Mouse (Mus musculus) kidney, adult 2 months (tissue): Measurements from ENCODE around the gene Gm9817. TPM values are rescaled to one million over a fixed set of nuclear protein-coding genes. Genes with fewer than 3 reads are reported as not detected.
"Not testable (repeated sequence)": the region's sequence is repeated elsewhere in the genome, so short reads cannot be mapped to it uniquely, and the experiment has no call there.

ENCODE experiments used
- DNase-seq: peaks from one replicate; pipeline ENCODE4 v3.0.0; 2021
- H3K27ac ChIP-seq: fragments of 200-500 bp; 2 replicates; pipeline ENCODE4 v1.5.1; 2012; ENCODE audit warnings: low read depth, low read length, control low read depth, inconsistent platforms; ENCODE audit not compliant: insufficient read depth
- H3K27me3 ChIP-seq: fragments of 200-500 bp; replicated peaks from 2 replicates; pipeline ENCODE4 v1.6.1; 2012; ENCODE audit warnings: mild to moderate bottlenecking, moderate library complexity, low read length, inconsistent platforms; ENCODE audit not compliant: control insufficient read depth, insufficient read depth
- H3K36me3 ChIP-seq: fragments of 200-500 bp; 2 replicates; pipeline ENCODE4 v1.6.1; 2012; ENCODE audit warnings: mild to moderate bottlenecking, moderate library complexity, low read length, inconsistent platforms; ENCODE audit not compliant: control insufficient read depth, insufficient read depth
- H3K4me1 ChIP-seq: fragments of 200-500 bp; 2 replicates; pipeline ENCODE4 v1.6.1; 2011; ENCODE audit warnings: low read length; ENCODE audit not compliant: control insufficient read depth, insufficient read depth
- H3K4me3 ChIP-seq: fragments of 200-500 bp; 2 replicates; pipeline ENCODE4 v1.5.1; 2011; ENCODE audit warnings: mild to moderate bottlenecking, low read depth, low read length, control low read depth; ENCODE audit not compliant: insufficient read depth
- CTCF ChIP-seq: fragments of 200-500 bp; conservative IDR thresholded peaks from 2 replicates; pipeline ENCODE4 v1.5.1; 2011; ENCODE audit warnings: low read depth, mild to moderate bottlenecking, control low read depth, low read length, moderate library complexity, mixed read lengths; ENCODE audit not compliant: insufficient read depth, insufficient read length
- POLR2A ChIP-seq: fragments of 200-500 bp; IDR thresholded peaks from one replicate; pipeline ENCODE4 v1.6.1; 2011; ENCODE audit warnings: low read depth, low read length, control low read depth
- WGBS: fragments of 180-500 bp; shearing (Covaris S2); methylation state at CpG from one replicate; pipeline ENCODE4 v1.1.7; 2018; 5-methylcytosine and 5-hydroxymethylcytosine counted together
- polyA plus RNA-seq: library from polyadenylated mRNA; depleted of rRNA; stranded (reverse); fragments of >200 nt; gene quantifications from 2 replicates; pipeline ENCODE4 v1.2.3, GENCODE M21; 2012; rRNA removed

Gene Gm9817
- polyA plus RNA-seq, result 0.04 TPM in 1 of 2 replicates, not detected in the other

DNA sequence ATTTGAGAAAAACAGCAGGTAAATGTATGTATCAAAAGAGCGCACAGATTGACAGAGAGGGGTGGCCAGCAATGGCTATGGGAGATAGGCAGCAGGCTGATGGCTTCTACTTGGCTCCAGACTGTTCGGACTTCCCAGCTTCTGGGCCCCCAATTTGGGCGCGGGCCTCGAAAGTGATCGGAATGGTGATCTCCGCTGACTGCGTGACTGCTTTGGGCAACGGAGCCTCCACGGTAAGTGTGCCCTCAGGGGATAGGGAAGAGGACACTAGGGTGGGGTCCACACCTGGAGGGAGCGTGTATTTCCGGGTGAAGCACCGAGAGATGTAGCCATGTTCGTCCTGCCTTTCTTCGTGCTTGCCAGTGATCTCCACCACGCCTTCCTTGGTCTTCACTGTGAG lies at the start of gene Gm9817:
TSS of gene Gm9817 (plus strand) at position 301 of the 400 bp plus-strand sequence.
- H3K4me3 ChIP-seq, H3K27ac ChIP-seq, H3K4me1 ChIP-seq, H3K27me3 ChIP-seq, H3K36me3 ChIP-seq, DNase-seq: not testable (repeated sequence)
- 59% methylated on average over 16 of the region's 16 CpGs for WGBS

DNA sequence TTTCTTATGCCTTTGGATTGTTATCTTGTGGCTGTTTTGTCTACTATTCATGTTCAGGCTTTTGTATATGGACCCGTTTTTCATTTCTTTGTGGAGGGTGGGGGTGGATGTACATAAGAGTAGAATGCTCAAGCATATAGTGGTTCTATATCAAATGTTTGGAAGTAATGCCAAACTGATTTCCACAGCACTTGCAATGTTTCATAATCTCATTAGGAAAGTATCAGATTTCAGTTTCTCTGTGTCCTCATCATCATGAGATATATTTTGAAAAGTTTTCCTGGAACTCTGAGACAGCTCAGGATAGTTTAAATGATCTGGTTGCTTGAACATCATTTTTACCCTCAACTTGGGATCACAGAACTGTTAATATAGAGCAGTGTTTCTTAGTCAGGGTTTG lies 48.7 kb upstream of the Gm9817 start:
- Histone ChIP-seq H3K4me3 (no peak overlapping the region), H3K27ac (no peak overlapping the region), H3K36me3 (no peaks in the 10 kb centered on the region), H3K4me1 (no peaks in the 10 kb centered on the region), H3K27me3 (no peaks in the 10 kb centered on the region)
- TF ChIP-seq POLR2A (no peak), CTCF (no peak)
- DNase-seq, result no peak
- 91% methylated on average over 1 of the region's 1 CpGs for WGBS

- TF ChIP-seq POLR2A, result no peak
- peak; percentile 100; the same call in 1 of the 2 replicates for TF ChIP-seq CTCF
- Histone ChIP-seq H3K27ac (no peak overlapping the region), H3K4me3 (no peak overlapping the region), H3K36me3 (no peaks in the 10 kb centered on the region), H3K27me3 (no peaks in the 10 kb centered on the region), H3K4me1 (no peaks in the 10 kb centered on the region)
- DNase-seq, result peak; percentile 91
- 5% methylated on average over 12 of the region's 12 CpGs for WGBS
Measured at GRCm38 (mm10) chr13:45030830-45031229, 47.7 kb upstream of the Gm9817 start.

DNA sequence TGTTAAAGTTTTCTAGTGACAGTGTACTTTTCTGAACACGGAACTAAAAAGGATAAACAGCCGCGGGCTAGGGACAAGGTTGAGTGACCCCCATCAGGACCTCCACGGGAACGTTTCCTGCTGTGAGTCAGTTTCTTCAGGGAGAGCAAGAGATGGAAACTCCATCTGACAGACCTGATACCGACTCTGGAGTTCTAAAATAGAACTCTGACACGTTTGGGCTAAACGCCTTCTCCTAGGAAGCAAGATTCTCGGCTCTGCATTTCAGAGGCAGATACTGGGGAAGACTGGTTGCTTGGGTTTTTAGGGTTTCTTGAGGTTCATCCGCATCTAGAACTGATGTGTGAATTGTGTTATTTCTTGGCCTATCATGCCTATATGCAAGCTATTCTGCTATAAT lies 47.2 kb upstream of the Gm9817 start:
- WGBS, result 23% methylated on average over 10 of the region's 10 CpGs
- Histone ChIP-seq H3K4me3 (no peak overlapping the region), H3K27ac (no peak overlapping the region), H3K36me3 (no peaks in the 10 kb centered on the region), H3K4me1 (no peaks in the 10 kb centered on the region), H3K27me3 (no peaks in the 10 kb centered on the region)
- TF ChIP-seq POLR2A (no peak), CTCF (no peak)
- DNase-seq, result no peak

DNA sequence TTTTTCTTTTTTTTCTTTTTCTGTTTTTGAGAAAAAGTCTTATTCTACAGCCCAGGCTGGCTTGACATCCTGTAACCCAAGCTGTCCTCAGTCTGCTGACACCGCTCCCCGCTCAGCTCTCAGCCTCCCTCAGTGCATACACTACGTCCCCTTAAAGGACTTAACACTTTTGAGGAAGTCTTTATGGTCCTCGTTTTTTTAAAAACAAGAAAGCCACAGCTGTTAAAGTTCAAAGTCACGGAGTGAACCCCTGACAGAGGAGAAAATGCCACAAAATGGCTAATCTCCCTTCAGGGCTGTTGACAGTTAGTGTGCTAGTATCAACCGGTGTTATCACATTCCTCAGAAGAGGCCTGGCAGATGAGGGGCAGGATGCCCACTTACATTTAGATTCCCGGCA lies 46.7 kb upstream of the Gm9817 start:
- TF ChIP-seq POLR2A (no peak), CTCF (no peak)
- no peaks in the 10 kb centered on the region for H3K27me3 ChIP-seq
- no peak overlapping the region for H3K27ac ChIP-seq
- no peak overlapping the region for H3K4me3 ChIP-seq
- no peaks in the 10 kb centered on the region for H3K4me1 ChIP-seq
- DNase-seq, result no peak
- H3K36me3 ChIP-seq, result no peaks in the 10 kb centered on the region
- whole genome bisulfite sequencing, result 73% methylated on average over 7 of the region's 7 CpGs

- WGBS, result 94% methylated on average over 4 of the region's 4 CpGs
- no peak for TF ChIP-seq CTCF
- no peak for TF ChIP-seq POLR2A
- no peak overlapping the region for H3K4me3 ChIP-seq
- no peaks in the 10 kb centered on the region for H3K27me3 ChIP-seq
- no peak for DNase-seq
- H3K27ac ChIP-seq, result no peak overlapping the region
- H3K36me3 ChIP-seq, result no peaks in the 10 kb centered on the region
- no peaks in the 10 kb centered on the region for H3K4me1 ChIP-seq
Measured at GRCm38 (mm10) chr13:45032484-45032883, 46.0 kb upstream of the Gm9817 start.

DNA sequence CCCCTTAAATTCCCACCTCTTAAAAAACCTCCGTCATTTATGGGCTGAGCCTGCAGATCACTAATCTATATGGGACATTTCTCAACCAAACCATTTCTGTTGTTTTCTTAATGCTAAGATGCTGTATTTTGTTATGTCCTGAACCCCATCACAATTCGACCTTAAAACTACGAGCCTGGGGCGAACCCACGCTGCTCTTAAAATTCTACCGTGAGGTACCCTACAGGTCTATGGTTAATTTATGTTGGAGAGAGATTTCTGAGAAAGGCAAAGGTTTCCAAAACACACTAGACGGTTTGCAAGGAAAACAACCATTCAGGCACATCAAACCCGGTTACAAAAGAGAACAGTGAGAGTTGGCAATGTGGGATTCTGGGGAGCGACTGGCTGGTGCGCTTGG lies 45.1 kb upstream of the Gm9817 start:
- H3K27ac ChIP-seq, result no peak overlapping the region
- H3K36me3 ChIP-seq, result no peaks in the 10 kb centered on the region
- H3K4me1 ChIP-seq, result no peaks in the 10 kb centered on the region
- no peak overlapping the region for H3K4me3 ChIP-seq
- H3K27me3 ChIP-seq, result no peaks in the 10 kb centered on the region
- TF ChIP-seq CTCF (no peak), POLR2A (no peak)
- 75% methylated on average over 10 of the region's 10 CpGs for WGBS
- DNase-seq, result no peak

- Histone ChIP-seq H3K4me3 (no peak overlapping the region), H3K36me3 (no peaks in the 10 kb centered on the region), H3K4me1 (no peaks in the 10 kb centered on the region), H3K27ac (no peak overlapping the region), H3K27me3 (no peaks in the 10 kb centered on the region)
- whole genome bisulfite sequencing, result 82% methylated on average over 7 of the region's 7 CpGs
- TF ChIP-seq POLR2A (no peak), CTCF (no peak)
- no peak for DNase-seq
Measured at GRCm38 (mm10) chr13:45034759-45035158, 43.7 kb upstream of the Gm9817 start.
